Mouse (Mus musculus) kidney, adult 2 months (tissue): ENCODE measurements around the gene Mmp21. TPM values are rescaled to one million over a fixed set of nuclear protein-coding genes. Genes with fewer than 3 reads are reported as not detected.
A peak's percentile ranks its signal among the peaks of the same experiment; 100 is the strongest.
"Not testable (repeated sequence)": the region's sequence is repeated elsewhere in the genome, so short reads cannot be mapped to it uniquely, and the experiment has no call there.

Experiments
- DNase-seq: peaks from one replicate; pipeline ENCODE4 v3.0.0; 2021
- H3K27ac ChIP-seq: fragments of 200-500 bp; 2 replicates; pipeline ENCODE4 v1.5.1; 2012; ENCODE audit warnings: low read depth, low read length, control low read depth, inconsistent platforms; ENCODE audit not compliant: insufficient read depth
- H3K27me3 ChIP-seq: fragments of 200-500 bp; replicated peaks from 2 replicates; pipeline ENCODE4 v1.6.1; 2012; ENCODE audit warnings: mild to moderate bottlenecking, moderate library complexity, low read length, inconsistent platforms; ENCODE audit not compliant: control insufficient read depth, insufficient read depth
- H3K36me3 ChIP-seq: fragments of 200-500 bp; 2 replicates; pipeline ENCODE4 v1.6.1; 2012; ENCODE audit warnings: mild to moderate bottlenecking, moderate library complexity, low read length, inconsistent platforms; ENCODE audit not compliant: control insufficient read depth, insufficient read depth
- H3K4me1 ChIP-seq: fragments of 200-500 bp; 2 replicates; pipeline ENCODE4 v1.6.1; 2011; ENCODE audit warnings: low read length; ENCODE audit not compliant: control insufficient read depth, insufficient read depth
- H3K4me3 ChIP-seq: fragments of 200-500 bp; 2 replicates; pipeline ENCODE4 v1.5.1; 2011; ENCODE audit warnings: mild to moderate bottlenecking, low read depth, low read length, control low read depth; ENCODE audit not compliant: insufficient read depth
- CTCF ChIP-seq: fragments of 200-500 bp; conservative IDR thresholded peaks from 2 replicates; pipeline ENCODE4 v1.5.1; 2011; ENCODE audit warnings: low read depth, mild to moderate bottlenecking, control low read depth, low read length, moderate library complexity, mixed read lengths; ENCODE audit not compliant: insufficient read depth, insufficient read length
- POLR2A ChIP-seq: fragments of 200-500 bp; IDR thresholded peaks from one replicate; pipeline ENCODE4 v1.6.1; 2011; ENCODE audit warnings: low read depth, low read length, control low read depth
- WGBS: fragments of 180-500 bp; shearing (Covaris S2); methylation state at CpG from one replicate; pipeline ENCODE4 v1.1.7; 2018; 5-methylcytosine and 5-hydroxymethylcytosine counted together
- polyA plus RNA-seq: library from polyadenylated mRNA; depleted of rRNA; stranded (reverse); fragments of >200 nt; gene quantifications from 2 replicates; pipeline ENCODE4 v1.2.3, GENCODE M21; 2012

Gene Mmp21
- polyA plus RNA-seq, 1 experiment: not detected

GRCm38 (mm10) chr7:133715387-133715786 lies 35.5 kb upstream of the Mmp21 start:
- peaks cover 4% of the 10 kb centered on the region for H3K36me3 ChIP-seq
- H3K4me3 ChIP-seq: no peak overlapping the region
- TF ChIP-seq CTCF (no peak), POLR2A (no peak)
- no peak for DNase-seq
- no peaks in the 10 kb centered on the region for H3K27me3 ChIP-seq
- 83% methylated on average over 4 of the region's 4 CpGs for WGBS
- no peaks in the 10 kb centered on the region for H3K4me1 ChIP-seq
- H3K27ac ChIP-seq: no peak overlapping the region

- Histone ChIP-seq H3K36me3 (no peaks in the 10 kb centered on the region), H3K27me3 (no peaks in the 10 kb centered on the region), H3K4me1 (0 out of 2 replicates have a peak, but pooled peaks cover 2% of the 10 kb centered on the region), H3K27ac (no peak overlapping the region), H3K4me3 (no peak overlapping the region)
- WGBS: 47% methylated on average over 2 of the region's 2 CpGs
- TF ChIP-seq POLR2A (no peak), CTCF (no peak)
- peak; percentile 29 for DNase-seq
Measured at GRCm38 (mm10) chr7:133707301-133707700, 27.4 kb upstream of the Mmp21 start.

- no peaks in the 10 kb centered on the region for H3K36me3 ChIP-seq
- WGBS: 98% methylated on average over 7 of the region's 7 CpGs
- no peak overlapping the region for H3K27ac ChIP-seq
- TF ChIP-seq CTCF: no peak
- no peak for TF ChIP-seq POLR2A
- H3K4me1 ChIP-seq: no peaks in the 10 kb centered on the region
- DNase-seq: no peak
- H3K27me3 ChIP-seq: no peaks in the 10 kb centered on the region
- H3K4me3 ChIP-seq: no peak overlapping the region
Measured at GRCm38 (mm10) chr7:133703906-133704305, 24.0 kb upstream of the Mmp21 start.

- H3K27ac ChIP-seq: no peak overlapping the region
- 95% methylated on average over 10 of the region's 10 CpGs for WGBS
- no peaks in the 10 kb centered on the region for H3K36me3 ChIP-seq
- H3K4me3 ChIP-seq: no peak overlapping the region
- H3K27me3 ChIP-seq: no peaks in the 10 kb centered on the region
- no peak for TF ChIP-seq POLR2A
- no peak for TF ChIP-seq CTCF
- H3K4me1 ChIP-seq: no peaks in the 10 kb centered on the region
- DNase-seq: no peak
Measured at GRCm38 (mm10) chr7:133702333-133702732, 22.5 kb upstream of the Mmp21 start.

- Histone ChIP-seq H3K4me1 (no peaks in the 10 kb centered on the region), H3K4me3 (no peak overlapping the region), H3K27ac (no peak overlapping the region), H3K27me3 (no peaks in the 10 kb centered on the region), H3K36me3 (no peaks in the 10 kb centered on the region; the same call in 1 of the 2 replicates)
- TF ChIP-seq CTCF: no peak
- no peak for TF ChIP-seq POLR2A
- no peak for DNase-seq
- 97% methylated on average over 7 of the region's 7 CpGs for WGBS
Measured at GRCm38 (mm10) chr7:133701366-133701765, 21.5 kb upstream of the Mmp21 start.

GRCm38 (mm10) chr7:133699885-133700284 lies 20.0 kb upstream of the Mmp21 start:
- Histone ChIP-seq H3K27ac (no peak overlapping the region), H3K4me3 (no peak overlapping the region), H3K27me3 (no peaks in the 10 kb centered on the region), H3K4me1 (no peaks in the 10 kb centered on the region), H3K36me3 (no peaks in the 10 kb centered on the region; the same call in 1 of the 2 replicates)
- no peak for TF ChIP-seq CTCF
- no peak for TF ChIP-seq POLR2A
- DNase-seq: no peak
- WGBS: 80% methylated on average over 4 of the region's 4 CpGs

- no peak overlapping the region for H3K4me3 ChIP-seq
- DNase-seq: no peak
- WGBS: 90% methylated on average over 12 of the region's 12 CpGs
- TF ChIP-seq CTCF: no peak
- no peak for TF ChIP-seq POLR2A
- no peaks in the 10 kb centered on the region for H3K4me1 ChIP-seq
- no peaks in the 10 kb centered on the region for H3K27me3 ChIP-seq
- H3K36me3 ChIP-seq: no peaks in the 10 kb centered on the region; the same call in none of the 2 replicates
- H3K27ac ChIP-seq: no peak overlapping the region
Measured at GRCm38 (mm10) chr7:133698021-133698709, 18.3 kb upstream of the Mmp21 start.

GRCm38 (mm10) chr7:133685644-133686043 lies 5.8 kb upstream of the Mmp21 start:
- not testable (repeated sequence) for H3K4me3 ChIP-seq, DNase-seq, H3K36me3 ChIP-seq, H3K27ac ChIP-seq, H3K4me1 ChIP-seq, H3K27me3 ChIP-seq
